Mouse (Mus musculus): ENCODE results near the gene Fbxo36. TPM values are rescaled to one million over a fixed set of nuclear protein-coding genes. Genes with fewer than 3 reads are reported as not detected.

Fbxo36 gene
- polyA plus RNA-seq, 2 experiments, result 5.6 to 10.1 TPM

DNA sequence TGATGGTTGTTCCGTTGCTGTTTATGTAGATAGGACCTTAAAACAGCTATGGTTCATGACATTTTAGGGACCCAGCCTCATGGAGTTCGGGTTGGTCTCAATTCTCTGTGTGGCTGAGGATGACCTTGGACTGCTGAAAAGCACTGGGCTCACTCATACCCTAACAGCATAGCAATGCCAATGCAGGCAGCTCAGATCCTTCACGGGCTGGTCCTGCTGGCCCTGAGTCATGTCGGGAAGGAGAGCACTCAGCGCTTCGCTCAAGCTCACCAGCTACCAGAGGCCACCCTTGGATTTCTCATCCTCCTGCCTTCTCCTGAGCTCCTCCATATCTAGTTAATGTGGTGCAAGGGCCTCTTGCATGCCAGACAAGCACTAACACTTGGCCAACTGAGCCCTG is 59.5 kb downstream of the Fbxo36 start:
- DNase-seq (ENCODE audit: low spot score), result no peak
- H3K9ac ChIP-seq (ENCODE audit: low read depth, low read length, severe bottlenecking), result no peak overlapping the region
- H3K4me1 ChIP-seq (ENCODE audit: control insufficient read depth, insufficient read depth, low read length), result no peaks in the 10 kb centered on the region
- ATAC-seq (ENCODE audit: low FRiP score, low read depth), result no peak
- H3K4me2 ChIP-seq (replicated peaks; ENCODE audit: low read depth, low read length, severe bottlenecking), result no peak overlapping the region
- H3K9me3 ChIP-seq (ENCODE audit: control insufficient read depth, low read length), result no peaks in the 10 kb centered on the region
- H3K27ac ChIP-seq (replicated peaks; ENCODE audit: low read depth, low read length), result no peak overlapping the region
- H3K4me3 ChIP-seq (replicated peaks; ENCODE audit: low read length), result no peak overlapping the region
- H3K27me3 ChIP-seq (ENCODE audit: control insufficient read depth, insufficient read depth, low read length), result no peaks in the 10 kb centered on the region
- 90% methylated on average over 6 of the region's 6 CpGs for WGBS
- TF ChIP-seq POLR2A (IDR thresholded peaks at IDR 0.05; ENCODE audit: borderline replicate concordance, extremely low read depth, insufficient read depth, insufficient read length), result no peak
- no peaks in the 10 kb centered on the region for H3K36me3 ChIP-seq (ENCODE audit: control insufficient read depth, insufficient read depth, low read length)

GRCm38 (mm10) chr1:84904467-84904866 is 64.8 kb downstream of the Fbxo36 start:
- 45% methylated on average over 2 of the region's 2 CpGs for WGBS
- ATAC-seq (ENCODE audit: low FRiP score, low read depth), result no peak

GRCm38 (mm10) chr1:84910177-84910804 is 70.7 kb downstream of the Fbxo36 start:
- Histone ChIP-seq H3K27ac (replicated peaks; ENCODE audit: low read depth, low read length) (no peak overlapping the region), H3K4me1 (ENCODE audit: control insufficient read depth, insufficient read depth, low read length) (no peaks in the 10 kb centered on the region), H3K36me3 (ENCODE audit: control insufficient read depth, insufficient read depth, low read length) (no peaks in the 10 kb centered on the region), H3K4me3 (replicated peaks; ENCODE audit: low read length) (no peak overlapping the region), H3K4me2 (replicated peaks; ENCODE audit: low read depth, low read length, severe bottlenecking) (no peak overlapping the region), H3K27me3 (ENCODE audit: control insufficient read depth, insufficient read depth, low read length) (no peaks in the 10 kb centered on the region), H3K9me3 (ENCODE audit: control insufficient read depth, low read length) (no peaks in the 10 kb centered on the region), H3K9ac (ENCODE audit: low read depth, low read length, severe bottlenecking) (no peak overlapping the region)
- no peak for ATAC-seq (ENCODE audit: low FRiP score, low read depth)
- no peak for DNase-seq (ENCODE audit: low spot score)
- 69% methylated on average over 8 of the region's 8 CpGs for WGBS
- TF ChIP-seq POLR2A (IDR thresholded peaks at IDR 0.05; ENCODE audit: borderline replicate concordance, extremely low read depth, insufficient read depth, insufficient read length), result no peak

More at GRCm38 (mm10) chr1:84904467-84904866, 64.8 kb downstream of the Fbxo36 start:
- Histone ChIP-seq H3K4me2 (replicated peaks; ENCODE audit: low read depth, low read length, severe bottlenecking) (no peak overlapping the region), H3K4me1 (ENCODE audit: control insufficient read depth, insufficient read depth, low read length) (no peaks in the 10 kb centered on the region), H3K36me3 (ENCODE audit: control insufficient read depth, insufficient read depth, low read length) (no peaks in the 10 kb centered on the region), H3K4me3 (replicated peaks; ENCODE audit: low read length) (no peak overlapping the region), H3K27me3 (ENCODE audit: control insufficient read depth, insufficient read depth, low read length) (no peaks in the 10 kb centered on the region), H3K9me3 (ENCODE audit: control insufficient read depth, low read length) (no peaks in the 10 kb centered on the region), H3K27ac (replicated peaks; ENCODE audit: low read depth, low read length) (no peak overlapping the region), H3K9ac (ENCODE audit: low read depth, low read length, severe bottlenecking) (no peak overlapping the region)
- no peak for TF ChIP-seq POLR2A (IDR thresholded peaks at IDR 0.05; ENCODE audit: borderline replicate concordance, extremely low read depth, insufficient read depth, insufficient read length)
- DNase-seq (ENCODE audit: low spot score), result no peak

GRCm38 (mm10) chr1:84912571-84912970 is 72.9 kb downstream of the Fbxo36 start:
- WGBS, result 96% methylated on average over 10 of the region's 11 CpGs
- Histone ChIP-seq H3K36me3 (ENCODE audit: control insufficient read depth, insufficient read depth, low read length) (no peaks in the 10 kb centered on the region), H3K4me2 (replicated peaks; ENCODE audit: low read depth, low read length, severe bottlenecking) (no peak overlapping the region), H3K4me1 (ENCODE audit: control insufficient read depth, insufficient read depth, low read length) (no peaks in the 10 kb centered on the region), H3K9ac (ENCODE audit: low read depth, low read length, severe bottlenecking) (no peak overlapping the region), H3K27me3 (ENCODE audit: control insufficient read depth, insufficient read depth, low read length) (no peaks in the 10 kb centered on the region), H3K4me3 (replicated peaks; ENCODE audit: low read length) (no peak overlapping the region), H3K9me3 (ENCODE audit: control insufficient read depth, low read length) (no peaks in the 10 kb centered on the region), H3K27ac (replicated peaks; ENCODE audit: low read depth, low read length) (no peak overlapping the region)
- DNase-seq (ENCODE audit: low spot score) (no peak), ATAC-seq (ENCODE audit: low FRiP score, low read depth) (no peak)
- TF ChIP-seq POLR2A (IDR thresholded peaks at IDR 0.05; ENCODE audit: borderline replicate concordance, extremely low read depth, insufficient read depth, insufficient read length), result no peak

DNA sequence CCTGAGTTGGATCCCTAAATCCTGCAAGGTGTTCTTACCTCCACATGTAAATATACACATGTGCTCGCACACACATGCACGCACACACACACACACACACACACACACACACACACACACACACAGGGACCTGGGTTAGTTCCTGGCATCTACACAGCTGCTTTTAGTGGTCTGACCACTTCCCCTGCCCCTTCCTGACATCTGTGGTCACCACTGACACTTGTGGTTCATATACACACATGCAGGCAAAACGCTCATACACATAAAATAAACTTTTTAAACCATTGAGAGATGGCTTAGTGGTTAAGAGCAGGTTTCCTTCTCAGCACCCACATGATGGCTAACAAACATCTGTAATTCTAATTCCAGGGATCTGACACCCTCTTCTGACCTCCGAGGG is 75.4 kb downstream of the Fbxo36 start:
- ATAC-seq (ENCODE audit: low FRiP score, low read depth), result no peak
- no peaks in the 10 kb centered on the region for H3K27me3 ChIP-seq (ENCODE audit: control insufficient read depth, insufficient read depth, low read length)
- no peak overlapping the region for H3K27ac ChIP-seq (replicated peaks; ENCODE audit: low read depth, low read length)
- no peaks in the 10 kb centered on the region for H3K9me3 ChIP-seq (ENCODE audit: control insufficient read depth, low read length)
- TF ChIP-seq POLR2A (IDR thresholded peaks at IDR 0.05; ENCODE audit: borderline replicate concordance, extremely low read depth, insufficient read depth, insufficient read length), result no peak
- H3K4me2 ChIP-seq (replicated peaks; ENCODE audit: low read depth, low read length, severe bottlenecking), result no peak overlapping the region
- no peaks in the 10 kb centered on the region for H3K36me3 ChIP-seq (ENCODE audit: control insufficient read depth, insufficient read depth, low read length)
- no peak overlapping the region for H3K9ac ChIP-seq (ENCODE audit: low read depth, low read length, severe bottlenecking)
- no peaks in the 10 kb centered on the region for H3K4me1 ChIP-seq (ENCODE audit: control insufficient read depth, insufficient read depth, low read length)
- 85% methylated on average over 4 of the region's 4 CpGs for WGBS
- DNase-seq (ENCODE audit: low spot score), result no peak
- H3K4me3 ChIP-seq (replicated peaks; ENCODE audit: low read length), result no peak overlapping the region

Measured in limb, embryonic 14.5 days (tissue).